Mouse (Mus musculus) MEL (cell line): ENCODE results near the gene Smap1. TPM values are rescaled to one million over a fixed set of nuclear protein-coding genes. Genes with fewer than 3 reads are reported as not detected.

Experiments
- DNase-seq: peaks from one replicate; pipeline ENCODE4 v3.0.0; 2011; ENCODE audit warnings: low read depth, low spot score
- H3K27ac ChIP-seq: 2 replicates; pipeline ENCODE4 v1.5.1; 2012; ENCODE audit warnings: low read depth, mild to moderate bottlenecking, control low read depth, low read length, moderate library complexity; ENCODE audit not compliant: control insufficient read depth
- H3K27me3 ChIP-seq, 2 experiments: fragments of 150-350 bp in 1 of 2; sonication (generic) in 1 of 2; 2 replicates each; pipeline ENCODE4 v1.6.1; 2012; ENCODE audit warnings: low read length in 2 of 2, mild to moderate bottlenecking in 2 of 2, improper control_type of control experiment in 1 of 2, moderate library complexity in 1 of 2; ENCODE audit not compliant: insufficient read depth in 2 of 2, control insufficient read depth in 1 of 2
- H3K36me3 ChIP-seq, 2 experiments: 2 replicates each; pipeline ENCODE4 v1.6.1; 2012 to 2014; ENCODE audit warnings: low read length in 2 of 2, improper control_type of control experiment in 1 of 2, inconsistent platforms in 1 of 2, mild to moderate bottlenecking in 1 of 2; ENCODE audit not compliant: insufficient read depth in 2 of 2, control insufficient read depth in 1 of 2
- H3K4me1 ChIP-seq, 2 experiments: fragments of 150-350 bp in 1 of 2; sonication (generic) in 1 of 2; 2 replicates each; pipeline ENCODE4 v1.6.1; 2012; ENCODE audit warnings: low read length in 2 of 2, improper control_type of control experiment in 1 of 2, mild to moderate bottlenecking in 1 of 2; ENCODE audit not compliant: insufficient read depth in 2 of 2, control insufficient read depth in 1 of 2
- H3K4me3 ChIP-seq, 2 experiments: fragments of 150-350 bp in 1 of 2; sonication (generic) in 1 of 2; 2 replicates each; pipeline ENCODE4 v1.5.1; 2012; ENCODE audit warnings: low read depth in 2 of 2, low read length in 2 of 2, mild to moderate bottlenecking in 2 of 2, moderate library complexity in 2 of 2, control low read depth in 1 of 2, improper control_type of control experiment in 1 of 2; ENCODE audit not compliant: control insufficient read depth in 1 of 2, insufficient read depth in 1 of 2
- H3K79me2 ChIP-seq: 2 replicates; pipeline ENCODE4 v1.6.1; 2012; ENCODE audit warnings: mild to moderate bottlenecking, low read length, moderate library complexity; ENCODE audit not compliant: control insufficient read depth, poor library complexity, insufficient read depth
- H3K9ac ChIP-seq: 2 replicates; pipeline ENCODE4 v1.6.1; 2012; ENCODE audit warnings: low read depth, mild to moderate bottlenecking, control low read depth, low read length, moderate library complexity; ENCODE audit not compliant: control insufficient read depth, poor library complexity, severe bottlenecking
- H3K9me3 ChIP-seq: fragments of 150-350 bp; sonication (generic); replicated peaks from 2 replicates; pipeline ENCODE4 v1.6.1; 2012; ENCODE audit warnings: mild to moderate bottlenecking, low read length, improper control_type of control experiment, moderate library complexity; ENCODE audit not compliant: insufficient read depth
- BHLHE40 ChIP-seq: IDR thresholded peaks from 2 replicates; pipeline ENCODE4 v1.6.1; 2012; ENCODE audit warnings: low read depth, mild to moderate bottlenecking, inconsistent platforms, low read length, improper control_type of control experiment, borderline replicate concordance
- CHD2 ChIP-seq: IDR thresholded peaks from 2 replicates; pipeline ENCODE4 v1.6.1; 2011; ENCODE audit warnings: low read length, improper control_type of control experiment
- ELF1 ChIP-seq: IDR thresholded peaks from 2 replicates; pipeline ENCODE4 v1.6.1; 2014; ENCODE audit warnings: low read depth, mild to moderate bottlenecking, inconsistent platforms, low read length, improper control_type of control experiment, moderate library complexity
- GABPA ChIP-seq: IDR thresholded peaks from 2 replicates; pipeline ENCODE4 v1.6.1; 2012; ENCODE audit warnings: low read depth, mild to moderate bottlenecking, inconsistent platforms, low read length, improper control_type of control experiment, moderate library complexity
- GATA1 ChIP-seq: IDR thresholded peaks from 2 replicates; pipeline ENCODE4 v1.6.1; 2011; ENCODE audit warnings: low read depth, low read length, improper control_type of control experiment
- MEF2A ChIP-seq: IDR thresholded peaks from 2 replicates; pipeline ENCODE4 v1.6.1; 2014; ENCODE audit warnings: low read depth, mild to moderate bottlenecking, inconsistent platforms, low read length, improper control_type of control experiment; ENCODE audit not compliant: poor library complexity, insufficient replicate concordance, severe bottlenecking; ENCODE audit errors: extremely low read depth
- MXI1 ChIP-seq: IDR thresholded peaks from 2 replicates; pipeline ENCODE4 v1.6.1; 2011; ENCODE audit warnings: mild to moderate bottlenecking, low read depth, low read length, improper control_type of control experiment
- MYC ChIP-seq: IDR thresholded peaks from 2 replicates; pipeline ENCODE4 v1.6.1; 2011; ENCODE audit warnings: low read depth, mild to moderate bottlenecking, low read length, improper control_type of control experiment, moderate library complexity
- NRF1 ChIP-seq: IDR thresholded peaks from 2 replicates; pipeline ENCODE4 v1.6.1; 2014; ENCODE audit warnings: low read depth, mild to moderate bottlenecking, inconsistent platforms, low read length, improper control_type of control experiment, moderate library complexity; ENCODE audit not compliant: poor library complexity, insufficient read depth, severe bottlenecking
- POLR2A ChIP-seq, 2 experiments: IDR thresholded peaks; 2 replicates each; pipeline ENCODE4 v1.6.1; 2011 to 2012; ENCODE audit warnings: low read length in 2 of 2, mild to moderate bottlenecking in 2 of 2, control low read depth in 1 of 2, improper control_type of control experiment in 1 of 2, low read depth in 1 of 2, moderate library complexity in 1 of 2; ENCODE audit not compliant: control insufficient read depth in 1 of 2, insufficient read depth in 1 of 2, poor library complexity in 1 of 2
- RAD21 ChIP-seq: IDR thresholded peaks from 2 replicates; pipeline ENCODE4 v1.6.1; 2011; ENCODE audit warnings: mild to moderate bottlenecking, low read depth, low read length, improper control_type of control experiment
- SIN3A ChIP-seq: IDR thresholded peaks from 2 replicates; pipeline ENCODE4 v1.6.1; 2012; ENCODE audit warnings: low read length, improper control_type of control experiment, inconsistent platforms
- TCF12 ChIP-seq: IDR thresholded peaks from 2 replicates; pipeline ENCODE4 v1.6.1; 2014; ENCODE audit warnings: low read depth, mild to moderate bottlenecking, inconsistent platforms, low read length, improper control_type of control experiment, moderate library complexity
- USF1 ChIP-seq: IDR thresholded peaks from 2 replicates; pipeline ENCODE4 v1.6.1; 2014; ENCODE audit warnings: low read depth, mild to moderate bottlenecking, inconsistent platforms, low read length, improper control_type of control experiment, moderate library complexity
- ZC3H11A ChIP-seq: IDR thresholded peaks from 2 replicates; pipeline ENCODE4 v1.6.1; 2012; ENCODE audit warnings: low read depth, mild to moderate bottlenecking, inconsistent platforms, low read length, improper control_type of control experiment
- ZKSCAN1 ChIP-seq: IDR thresholded peaks from 2 replicates; pipeline ENCODE4 v1.6.1; 2012; ENCODE audit warnings: low read depth, mild to moderate bottlenecking, inconsistent platforms, low read length, improper control_type of control experiment, moderate library complexity
- polyA plus RNA-seq, 2 experiments: library from polyadenylated mRNA; stranded (reverse) in 1 of 2; unstranded in 1 of 2; fragments of >175 nt in 1 of 2; fragments of >200 nt in 1 of 2; gene quantifications; 2 replicates each; pipeline versions ENCODE4 v1.2.1 to v1.2.4; 2012; ENCODE audit warnings: low replicate concordance in 2 of 2, low read depth in 1 of 2; ENCODE audit not compliant: insufficient read length in 2 of 2, insufficient read depth in 1 of 2, missing spikeins in 1 of 2
- total RNA-seq: library from RNA; depleted of rRNA; stranded (reverse); fragments of 300-350 nt; gene quantifications from 2 replicates; pipeline ENCODE4 v1.2.3, GENCODE M21; 2012

Gene Smap1
- total and polyA plus RNA-seq, 3 experiments: 27.2 to 128 (median 86.4) TPM

DNA sequence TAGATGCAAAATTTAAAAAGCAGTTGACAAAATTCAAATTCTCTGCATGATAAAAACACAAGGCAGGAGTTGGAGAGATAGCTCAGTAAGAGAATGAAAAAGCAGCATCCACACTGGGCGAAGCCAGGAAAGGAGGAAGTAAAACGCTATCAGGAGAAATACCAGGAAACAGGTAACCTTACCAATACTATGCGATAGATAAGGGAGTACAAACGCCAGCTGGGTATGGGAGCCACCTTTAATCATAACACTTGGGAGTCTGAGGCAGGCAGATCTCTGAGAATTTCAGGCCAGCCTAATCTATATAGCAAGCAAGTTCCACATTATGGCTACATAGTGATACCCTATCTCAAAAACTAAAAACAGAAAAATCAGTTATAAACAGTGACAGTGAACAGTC is 85.5 kb downstream of the Smap1 start (continued):
- TF ChIP-seq GABPA: no peak
- TF ChIP-seq USF1: peak; percentile 65; the same call in 1 of the 2 replicates
- TF ChIP-seq ZC3H11A: peak; percentile 7; the same call in 1 of the 2 replicates
- TF ChIP-seq MXI1: no peak
- no peak for TF ChIP-seq MEF2A
- TF ChIP-seq MYC: peak; percentile 65; the same call in 1 of the 2 replicates
- no peak for TF ChIP-seq ZKSCAN1
- TF ChIP-seq GATA1: peak; percentile 97
- TF ChIP-seq ELF1: 0 out of 2 replicates have a peak, but pooled peaks have one; percentile 15
- no peak for TF ChIP-seq CHD2

DNA sequence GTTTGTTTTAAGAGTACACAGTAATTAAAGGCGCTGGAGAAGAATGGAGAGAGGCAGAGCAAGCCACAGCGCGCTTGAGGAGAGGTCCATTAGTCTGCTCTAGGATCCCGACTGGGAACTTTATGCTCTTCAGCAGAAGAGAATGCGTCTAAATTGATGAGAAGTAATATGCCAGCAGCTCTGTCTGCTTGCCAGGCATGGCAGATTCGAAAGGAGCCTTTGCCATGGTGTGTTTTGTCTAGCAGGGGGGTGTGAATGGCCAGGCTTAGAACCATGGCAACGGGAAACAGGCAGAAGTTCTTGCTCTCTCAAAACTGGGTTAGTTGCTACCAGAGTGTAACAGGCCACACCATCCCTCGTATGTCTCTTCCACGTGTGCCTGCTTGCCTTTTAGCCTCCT is 87.3 kb downstream of the Smap1 start:
- peaks cover 0 to 32% of the 10 kb centered on the region in 2 experiments; a peak in 2 of 4 replicates for H3K36me3 ChIP-seq
- TF ChIP-seq MYC: no peak
- TF ChIP-seq GABPA: no peak
- no peak for TF ChIP-seq SIN3A
- no peak for TF ChIP-seq MXI1
- TF ChIP-seq TCF12: no peak
- no peak overlapping the region for H3K9ac ChIP-seq
- no peaks in the 10 kb centered on the region for H3K9me3 ChIP-seq
- no peak for DNase-seq
- no peaks in the 10 kb centered on the region for H3K27me3 ChIP-seq
- no peaks in the 10 kb centered on the region for H3K79me2 ChIP-seq
- H3K27ac ChIP-seq: no peak overlapping the region
- no peak overlapping the region for H3K4me3 ChIP-seq
- H3K4me1 ChIP-seq: peaks cover 2 to 10% of the 10 kb centered on the region in 2 experiments; a peak in 3 of 4 replicates

DNA sequence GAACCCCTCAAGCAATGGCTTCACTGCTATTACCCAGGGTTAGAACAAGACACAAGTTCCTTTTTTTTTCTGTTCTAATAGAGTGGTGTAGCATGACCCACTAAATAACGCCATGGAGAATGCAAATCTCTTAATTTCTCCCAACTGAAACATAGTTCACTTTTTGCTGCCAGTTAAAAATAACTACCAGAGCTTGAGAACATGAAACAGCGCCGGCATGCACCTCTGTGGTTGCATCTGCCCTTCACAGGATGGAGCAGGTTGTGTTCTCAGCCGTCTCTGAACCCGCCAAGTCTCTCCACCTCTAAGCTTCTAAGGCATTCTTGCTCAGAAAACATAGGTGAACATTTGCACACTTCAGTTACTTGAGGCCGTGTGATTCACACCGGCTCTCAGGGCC is 87.9 kb downstream of the Smap1 start:
- no peak for DNase-seq
- Histone ChIP-seq H3K79me2 (no peaks in the 10 kb centered on the region), H3K36me3 (peaks cover 0 to 30% of the 10 kb centered on the region in 2 experiments; a peak in 2 of 4 replicates), H3K27ac (no peak overlapping the region)
- no peak for TF ChIP-seq RAD21
- no peak for TF ChIP-seq POLR2A (IDR thresholded peaks at IDR 0.05; ENCODE audit: control insufficient read depth in 1 of 2, insufficient read depth in 1 of 2, low read depth in 1 of 2, low read length in 2 of 2, poor library complexity in 1 of 2)
- no peak for TF ChIP-seq NRF1
- TF ChIP-seq TCF12: no peak
- no peak for TF ChIP-seq BHLHE40
- no peak for TF ChIP-seq ELF1
- TF ChIP-seq, all 39 proteins: peak for 0
- no peak overlapping the region for H3K9ac ChIP-seq
- H3K27me3 ChIP-seq: no peaks in the 10 kb centered on the region
- H3K4me1 ChIP-seq: peaks cover 2 to 10% of the 10 kb centered on the region in 2 experiments; a peak in 3 of 4 replicates
- H3K9me3 ChIP-seq: no peaks in the 10 kb centered on the region
- H3K4me3 ChIP-seq: no peak overlapping the region
